Mouse (Mus musculus): ENCODE data around the gene Robo4. TPM values are rescaled to one million over a fixed set of nuclear protein-coding genes. Genes with fewer than 3 reads are reported as not detected.

Robo4 gene
- polyA plus RNA-seq (2012; rRNA removed): 2.3 and 2.6 TPM in 2 replicates

GRCm38 (mm10) chr9:37401802-37402201 is at the start of gene Robo4:
TSS of gene Robo4 (plus strand) at chr9:37401897.

GRCm38 (mm10) chr9:37367301-37368080 is 34.2 kb upstream of the Robo4 start, which contains the start of gene Hepacam:
TSS of gene Hepacam (plus strand) at chr9:37367351.

GRCm38 (mm10) chr9:37432720-37433421 is 31.2 kb downstream of the Robo4 start, which contains the start of gene Robo3:
TSS of gene Robo3 (minus strand) at chr9:37433246.

Other genes starting within 250 kb of the Robo4 start
- 1.7 TPM in 2 replicates for gene Tmem218, start 193.7 kb upstream of the Robo4 start, polyA plus RNA-seq (2012; rRNA removed)
- 1.1 and 1.3 TPM in 2 replicates for gene Slc37a2, start 146.2 kb upstream of the Robo4 start, polyA plus RNA-seq (2012; rRNA removed)
- gene Ccdc15, start 53.5 kb upstream of the Robo4 start, polyA plus RNA-seq (2012; rRNA removed): 0.83 and 0.94 TPM in 2 replicates
- 0.01 TPM in 2 replicates for gene Hepacam, start 34.5 kb upstream of the Robo4 start, polyA plus RNA-seq (2012; rRNA removed)
- gene Robo3, start 31.3 kb downstream of the Robo4 start, polyA plus RNA-seq (2012; rRNA removed): 0.29 and 0.43 TPM in 2 replicates
- 9.9 and 11.4 TPM in 2 replicates for gene Msantd2, start 87.4 kb downstream of the Robo4 start, polyA plus RNA-seq (2012; rRNA removed)
- 10.9 and 11.6 TPM in 2 replicates for gene Esam, start 126.2 kb downstream of the Robo4 start, polyA plus RNA-seq (2012; rRNA removed)
- gene Vsig2, start 137.4 kb downstream of the Robo4 start, polyA plus RNA-seq (2012; rRNA removed): 0.84 and 0.95 TPM in 2 replicates
- 5.8 and 6.3 TPM in 2 replicates for gene Nrgn, start 151.0 kb downstream of the Robo4 start, polyA plus RNA-seq (2012; rRNA removed)
- 3.5 and 3.8 TPM in 2 replicates for gene Siae, start 153.8 kb downstream of the Robo4 start, polyA plus RNA-seq (2012; rRNA removed)
- 1.2 TPM in 2 replicates for gene Spa17, start 211.8 kb downstream of the Robo4 start, polyA plus RNA-seq (2012; rRNA removed)

Measured in liver, embryonic 18 days (tissue).